ENCODE assay signal across 8 mouse cellular contexts in genomic region chr11:101260826-101261380, GRCm38 (mm10). TPM values are rescaled to one million over a fixed set of nuclear protein-coding genes. Genes with fewer than 3 reads are reported as not detected.
A peak's percentile ranks its signal among the peaks of the same experiment; 100 is the strongest.
DNase-seq lines count a peak whose midpoint lies in the region; ATAC-seq and TF ChIP-seq lines count a peak whose summit lies in the region.

No protein-coding gene starts in this region.

- peaks cover 9% of the 10 kb centered on the region; the same call in 1 of the 2 replicates for H3K4me1 ChIP-seq in cerebellum, adult 2 months (ENCODE audit: control insufficient read depth, insufficient read depth, low read length)
- peaks cover 3 to 20% of the 10 kb centered on the region in 2 experiments; a peak in 3 of 4 replicates for H3K4me1 ChIP-seq in MEL (ENCODE audit: control insufficient read depth in 1 of 2, insufficient read depth in 2 of 2, low read length in 2 of 2)
- peaks cover 44% of the 10 kb centered on the region for H3K4me1 ChIP-seq in heart, embryonic 16.5 days (ENCODE audit: control insufficient read depth, insufficient read depth, low read length)
- peaks cover 77% of the 10 kb centered on the region for H3K4me1 ChIP-seq in liver, embryonic 15.5 days (replicated peaks)

- H3K4me2 ChIP-seq in heart, embryonic 16.5 days (ENCODE audit: low read depth, low read length) = peak overlapping the region; percentile 99
- H3K4me2 ChIP-seq in liver, embryonic 15.5 days = peak overlapping the region; percentile 97

- H3K4me3 ChIP-seq in cerebellum, adult 2 months (replicated peaks; ENCODE audit: insufficient read depth, low read depth, low read length) = peak overlapping the region; percentile 53
- peak overlapping the region; percentile 72 to 80 for H3K4me3 ChIP-seq in MEL (ENCODE audit: control insufficient read depth in 1 of 2, insufficient read depth in 1 of 2, low read depth in 2 of 2, low read length in 2 of 2)
- H3K4me3 ChIP-seq in heart, embryonic 16.5 days (ENCODE audit: low read length) = peak overlapping the region; percentile 71
- H3K4me3 ChIP-seq in liver, embryonic 15.5 days (replicated peaks) = peak overlapping the region; percentile 74

- no peak for TF ChIP-seq EP300 in MEL (IDR thresholded peaks at IDR 0.05; ENCODE audit: low read depth in 1 of 2, low read length in 2 of 2)

- DNase-seq in cerebellum, adult 2 months = no peak
- DNase-seq in cerebellum, adult 8-10 months = no peak
- peak; percentile 43 for DNase-seq in MEL (ENCODE audit: low read depth, low spot score)
- peak; percentile 60 for DNase-seq in testis, postnatal 10 days (ENCODE audit: low spot score)
- DNase-seq in gastrocnemius, postnatal 36 days = no peak
- no peak for DNase-seq in layer of hippocampus, adult 9-11 months

- TF ChIP-seq CTCF in cerebellum, adult 2 months (IDR thresholded peaks at IDR 0.05; ENCODE audit: borderline replicate concordance, insufficient read depth, low read depth, low read length) = no peak
- no peak for TF ChIP-seq CTCF in MEL (IDR thresholded peaks at IDR 0.05 in 2 of 3, conservative IDR thresholded peaks at IDR 0.05 in 1 of 3; ENCODE audit: control insufficient read depth in 1 of 3, insufficient read depth in 1 of 3, low read depth in 2 of 3, low read length in 3 of 3, poor library complexity in 1 of 3, severe bottlenecking in 1 of 3)

- intact Hi-C loops in gastrocnemius, postnatal 36 days (cut with DNase I) = no loop called here

- peak overlapping the region; percentile 80 for H3K9ac ChIP-seq in MEL (ENCODE audit: control insufficient read depth, low read depth, low read length, poor library complexity, severe bottlenecking)
- peak overlapping the region; percentile 79 for H3K9ac ChIP-seq in heart, embryonic 16.5 days (ENCODE audit: low read length)
- H3K9ac ChIP-seq in liver, embryonic 15.5 days = peak overlapping the region; percentile 86

- peaks cover 0 to 10% of the 10 kb centered on the region in 2 experiments; a peak in 2 of 4 replicates for H3K36me3 ChIP-seq in MEL (ENCODE audit: control insufficient read depth in 1 of 2, insufficient read depth in 2 of 2, low read length in 2 of 2)
- H3K36me3 ChIP-seq in heart, embryonic 16.5 days (ENCODE audit: control insufficient read depth, insufficient read depth) = no peaks in the 10 kb centered on the region
- H3K36me3 ChIP-seq in liver, embryonic 15.5 days (replicated peaks) = peaks cover 22% of the 10 kb centered on the region

- H3K27me3 ChIP-seq in cerebellum, adult 2 months (ENCODE audit: control insufficient read depth, insufficient read depth, low read length) = no peaks in the 10 kb centered on the region; the same call in 1 of the 2 replicates
- H3K27me3 ChIP-seq in MEL (ENCODE audit: control insufficient read depth in 1 of 2, insufficient read depth in 2 of 2, low read length in 2 of 2) = no peaks in the 10 kb centered on the region; a peak in 1 of 4 replicates
- peaks cover 21% of the 10 kb centered on the region for H3K27me3 ChIP-seq in heart, embryonic 16.5 days (ENCODE audit: control insufficient read depth, insufficient read depth, low read length)
- peaks cover 52% of the 10 kb centered on the region for H3K27me3 ChIP-seq in liver, embryonic 15.5 days

- TF ChIP-seq RAD21 in MEL (IDR thresholded peaks at IDR 0.05; ENCODE audit: low read depth, low read length) = no peak

- TF ChIP-seq POLR2A in cerebellum, adult 2 months (IDR thresholded peaks at IDR 0.05; ENCODE audit: borderline replicate concordance, insufficient read depth, low read length) = no peak
- 0 out of 4 replicates have a peak, but pooled peaks of 1 of the 2 experiments have one; percentile 4 for TF ChIP-seq POLR2A in MEL (IDR thresholded peaks at IDR 0.05; ENCODE audit: control insufficient read depth in 1 of 2, insufficient read depth in 1 of 2, low read depth in 1 of 2, low read length in 2 of 2, poor library complexity in 1 of 2)

- no peak for ATAC-seq in heart, embryonic 16.5 days (replicated peaks; ENCODE audit: extremely low read depth, insufficient read depth, low FRiP score)
- no peak for ATAC-seq in liver, embryonic 15.5 days (ENCODE audit: insufficient read depth)

- H3K27ac ChIP-seq in cerebellum, adult 2 months (ENCODE audit: insufficient read depth, low read length) = no peak overlapping the region
- peak overlapping the region; percentile 23; the same call in 1 of the 2 replicates for H3K27ac ChIP-seq in MEL (ENCODE audit: control insufficient read depth, low read depth, low read length)
- peak overlapping the region; percentile 81 for H3K27ac ChIP-seq in heart, embryonic 16.5 days (ENCODE audit: low read length)
- H3K27ac ChIP-seq in liver, embryonic 15.5 days (replicated peaks) = peak overlapping the region; percentile 96

- no peaks in the 10 kb centered on the region for H3K9me3 ChIP-seq in MEL (replicated peaks; ENCODE audit: insufficient read depth, low read length)
- H3K9me3 ChIP-seq in heart, embryonic 16.5 days (replicated peaks; ENCODE audit: control insufficient read depth, low read length) = no peaks in the 10 kb centered on the region
- H3K9me3 ChIP-seq in liver, embryonic 15.5 days (replicated peaks) = no peaks in the 10 kb centered on the region

- peaks cover 3% of the 10 kb centered on the region; the same call in 1 of the 2 replicates for H3K79me2 ChIP-seq in MEL (ENCODE audit: control insufficient read depth, insufficient read depth, low read length, poor library complexity)

- 3% methylated on average over 30 of the region's 30 CpGs for WGBS in cerebellum, adult 2 months
- WGBS in heart, embryonic 16.5 days = under 1% methylated on average over 30 of the region's 30 CpGs
- under 1% methylated on average over 30 of the region's 30 CpGs for WGBS in liver, embryonic 15.5 days (ENCODE audit: insufficient replicate concordance)

TF ChIP-seq in MEL, 35 proteins besides CTCF, POLR2A, EP300 and RAD21:
- TF ChIP-seq MEF2A (IDR thresholded peaks at IDR 0.05; ENCODE audit: extremely low read depth, insufficient replicate concordance, low read depth, low read length, poor library complexity, severe bottlenecking) = no peak
- no peak for TF ChIP-seq ETS1 (IDR thresholded peaks at IDR 0.05; ENCODE audit: low read depth, low read length)
- TF ChIP-seq TCF12 (IDR thresholded peaks at IDR 0.05; ENCODE audit: low read depth, low read length) = no peak

RNA-seq across cellular contexts. Expression of gene Wnk4, which starts 0.5 kb away (rescaled TPM):
- polyA plus RNA-seq in cerebellum, adult 2 months (2012; rRNA removed) = 2.6 and 3.1 TPM in 2 replicates
- total RNA-seq in MEL (2012; rRNA removed) = 0.72 and 0.92 TPM in 2 replicates
- polyA plus RNA-seq in MEL (2012; ENCODE audit: insufficient read depth in 1 of 2, insufficient read length in 2 of 2, low read depth in 1 of 2, low replicate concordance in 2 of 2, missing spikeins in 1 of 2) = 1 to 10 TPM in 1 of 2 experiments, not detected in 1; 3.4 TPM
- 6.8 and 7.3 TPM in 2 replicates for polyA plus RNA-seq in heart, embryonic 16.5 days (2015; fragmentation: Nextera tagmentation; extraction: Ambion mirVana)
- 5.1 and 6.7 TPM in 2 replicates for polyA plus RNA-seq in liver, embryonic 15.5 days (2015; fragmentation: Nextera tagmentation; extraction: Ambion mirVana)
- total RNA-seq in gastrocnemius, postnatal 36 days (2021) = under 1 TPM; 0.10 to 0.15 TPM

RNA-seq across cellular contexts. Expression of gene Vps25, which starts 7.4 kb away (rescaled TPM):
- 66.8 and 67.0 TPM in 2 replicates for polyA plus RNA-seq in cerebellum, adult 2 months (2012; rRNA removed)
- 68.4 and 75.5 TPM in 2 replicates for total RNA-seq in MEL (2012; rRNA removed)
- 100 to 1,000 TPM in 1 of 2 experiments, not detected in 1; 107 TPM for polyA plus RNA-seq in MEL (2012; ENCODE audit: insufficient read depth in 1 of 2, insufficient read length in 2 of 2, low read depth in 1 of 2, low replicate concordance in 2 of 2, missing spikeins in 1 of 2)
- polyA plus RNA-seq in heart, embryonic 16.5 days (2015; fragmentation: Nextera tagmentation; extraction: Ambion mirVana) = 105 and 107 TPM in 2 replicates
- 77.2 and 81.7 TPM in 2 replicates for polyA plus RNA-seq in liver, embryonic 15.5 days (2015; fragmentation: Nextera tagmentation; extraction: Ambion mirVana)
- total RNA-seq in gastrocnemius, postnatal 36 days (2021) = 10 to 100 TPM; 36.2 to 39.4 TPM

RNA-seq across cellular contexts. Expression of gene Ramp2, which starts 15.1 kb away (rescaled TPM):
- polyA plus RNA-seq in cerebellum, adult 2 months (2012; rRNA removed) = 50.3 and 52.7 TPM in 2 replicates
- 0.12 TPM in 1 of 2 replicates, not detected in the other for total RNA-seq in MEL (2012; rRNA removed)
- polyA plus RNA-seq in MEL (2012; ENCODE audit: insufficient read depth in 1 of 2, insufficient read length in 2 of 2, low read depth in 1 of 2, low replicate concordance in 2 of 2, missing spikeins in 1 of 2) = not detected
- 203 and 204 TPM in 2 replicates for polyA plus RNA-seq in heart, embryonic 16.5 days (2015; fragmentation: Nextera tagmentation; extraction: Ambion mirVana)
- polyA plus RNA-seq in liver, embryonic 15.5 days (2015; fragmentation: Nextera tagmentation; extraction: Ambion mirVana) = 20.3 and 25.4 TPM in 2 replicates
- 10 to 100 TPM; 35.3 to 38.3 TPM for total RNA-seq in gastrocnemius, postnatal 36 days (2021)

RNA-seq across cellular contexts. Expression of gene Cntd1, which starts 17.9 kb away (rescaled TPM):
- 0.65 TPM in 2 replicates for polyA plus RNA-seq in cerebellum, adult 2 months (2012; rRNA removed)
- 2.4 TPM in 2 replicates for total RNA-seq in MEL (2012; rRNA removed)
- under 1 TPM in 1 of 2 experiments, not detected in 1; 0.84 TPM for polyA plus RNA-seq in MEL (2012; ENCODE audit: insufficient read depth in 1 of 2, insufficient read length in 2 of 2, low read depth in 1 of 2, low replicate concordance in 2 of 2, missing spikeins in 1 of 2)
- polyA plus RNA-seq in heart, embryonic 16.5 days (2015; fragmentation: Nextera tagmentation; extraction: Ambion mirVana) = 0.87 and 0.91 TPM in 2 replicates
- 0.67 TPM in 2 replicates for polyA plus RNA-seq in liver, embryonic 15.5 days (2015; fragmentation: Nextera tagmentation; extraction: Ambion mirVana)
- under 1 TPM; 0.10 to 0.15 TPM for total RNA-seq in gastrocnemius, postnatal 36 days (2021)

RNA-seq across cellular contexts. Expression of gene Coa3, which starts 18.0 kb away (rescaled TPM):
- polyA plus RNA-seq in cerebellum, adult 2 months (2012; rRNA removed) = 174 and 218 TPM in 2 replicates
- 294 and 325 TPM in 2 replicates for total RNA-seq in MEL (2012; rRNA removed)
- 100 to 1,000 TPM in 1 of 2 experiments, not detected in 1; 120 TPM for polyA plus RNA-seq in MEL (2012; ENCODE audit: insufficient read depth in 1 of 2, insufficient read length in 2 of 2, low read depth in 1 of 2, low replicate concordance in 2 of 2, missing spikeins in 1 of 2)
- 166 and 175 TPM in 2 replicates for polyA plus RNA-seq in heart, embryonic 16.5 days (2015; fragmentation: Nextera tagmentation; extraction: Ambion mirVana)
- polyA plus RNA-seq in liver, embryonic 15.5 days (2015; fragmentation: Nextera tagmentation; extraction: Ambion mirVana) = 80.5 and 87.1 TPM in 2 replicates
- 10 to 100 TPM; 64.3 to 71.4 TPM for total RNA-seq in gastrocnemius, postnatal 36 days (2021)

Comparison
In these comparisons a context has a peak if more than half of its experiments do, and no peak if none do; other contexts are left out.
1. DNase-seq: peak in MEL (single experiment) and testis, postnatal 10 days (single experiment); none in cerebellum, adult 2 months (0 of 2), cerebellum, adult 8-10 months (single experiment), gastrocnemius, postnatal 36 days (0 of 2) and layer of hippocampus, adult 9-11 months (single experiment).
2. RNA of gene Ramp2, which starts 15.1 kb away (polyA plus RNA-seq): 203 to 204 TPM in heart, embryonic 16.5 days, 50.3 to 52.7 TPM in cerebellum, adult 2 months and 20.3 to 25.4 TPM in liver, embryonic 15.5 days; not detected in MEL; every median in the first group is over 10 times any median in the second.
3. Peak in every context shown above with its lines, with median percentiles within 50 percentile points of each other: H3K4me3 ChIP-seq and H3K9ac ChIP-seq.